Mouse (Mus musculus): ENCODE measurements around the gene Adamtsl2.

- TF ChIP-seq CTCF (IDR thresholded peaks at IDR 0.05; ENCODE audit: control insufficient read depth, insufficient read depth, insufficient replicate concordance, low read depth, low read length) (no peak), POLR2A (IDR thresholded peaks at IDR 0.05; ENCODE audit: control insufficient read depth, low read depth, low read length) (no peak)
Measured at GRCm38 (mm10) chr2:27049408-27049807, 29.8 kb upstream of the Adamtsl2 start.

All from testis, adult 2 months (tissue).